Mouse (Mus musculus) cerebellum, adult 9-11 months (tissue): ENCODE measurements around the gene Cks2.

ENCODE experiments used
- DNase-seq: peaks from one replicate; pipeline ENCODE4 v3.0.0; 2022

The Cks2 gene

DNA sequence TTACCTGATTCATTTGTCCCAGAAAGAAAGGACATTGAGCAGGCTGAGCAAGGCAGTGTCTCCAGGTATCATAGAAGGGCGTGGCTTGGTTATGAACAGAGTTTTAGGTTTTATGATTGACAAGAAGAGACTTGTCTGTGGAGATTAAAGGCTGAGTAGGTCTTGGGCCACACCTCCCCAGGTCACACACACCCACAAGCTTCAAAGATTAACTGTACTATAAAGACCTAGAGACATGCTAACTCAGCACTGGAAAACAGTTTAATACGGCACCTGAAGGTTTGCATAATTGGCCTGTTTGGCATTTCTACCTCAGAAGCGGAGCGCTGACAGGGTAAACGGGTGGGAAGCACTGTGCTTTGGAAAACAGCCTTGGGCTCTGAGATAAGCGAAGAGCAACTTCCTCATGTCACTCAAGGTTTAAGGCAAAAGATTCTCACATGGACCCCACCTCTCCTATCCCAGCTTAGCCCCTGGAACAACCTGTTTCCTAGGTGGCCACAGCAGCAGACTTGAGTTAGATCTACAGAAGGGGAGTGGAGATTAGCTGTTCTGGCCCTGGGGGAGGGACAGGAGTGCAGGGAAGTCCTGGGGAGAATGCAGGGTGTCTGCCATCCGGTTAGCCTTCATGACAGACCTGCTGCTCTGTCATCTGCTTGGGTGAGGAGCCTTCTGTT is 40.4 kb downstream of the Cks2 start:
- DNase-seq, result no peak

DNA sequence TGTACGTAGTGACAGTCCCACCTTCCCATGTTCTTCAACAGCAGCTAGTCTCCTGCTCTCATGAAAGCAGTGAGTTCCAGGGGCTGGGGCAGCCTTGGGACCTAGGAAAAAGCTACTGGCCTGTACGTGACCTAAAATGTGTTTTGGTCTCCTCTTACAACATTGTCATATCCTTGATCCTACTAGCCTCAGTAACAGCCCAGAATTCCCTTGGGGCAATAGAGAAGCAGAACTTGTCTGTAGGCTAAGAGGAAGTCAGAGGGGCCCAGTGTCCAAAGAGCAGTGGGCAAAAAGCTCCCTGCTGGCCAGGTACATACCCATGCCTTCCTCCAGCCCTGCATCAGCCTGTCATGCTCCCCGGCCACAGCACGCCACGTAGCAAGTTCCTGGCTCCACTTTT is 41.9 kb downstream of the Cks2 start:
- DNase-seq, result no peak

DNA sequence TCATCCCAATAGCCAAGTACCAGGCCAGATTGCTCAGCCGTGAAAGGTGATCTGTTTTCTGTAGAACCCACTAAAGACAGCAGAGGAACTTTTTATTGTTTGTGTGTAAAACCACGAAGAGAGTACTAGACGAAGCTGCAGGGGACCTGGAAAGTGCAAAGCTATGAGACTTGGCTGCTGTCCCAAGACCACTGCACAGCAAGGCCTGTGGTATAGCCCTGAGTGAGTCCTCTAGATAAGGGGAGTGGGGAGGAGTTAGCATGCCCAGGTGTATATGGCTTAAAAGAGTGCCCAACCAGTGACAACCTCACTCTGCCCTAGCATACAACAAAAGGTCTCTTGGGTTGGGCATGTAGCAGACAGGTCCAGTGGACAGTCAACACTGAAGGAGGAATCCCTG is 43.7 kb downstream of the Cks2 start:
- DNase-seq, result no peak

DNA sequence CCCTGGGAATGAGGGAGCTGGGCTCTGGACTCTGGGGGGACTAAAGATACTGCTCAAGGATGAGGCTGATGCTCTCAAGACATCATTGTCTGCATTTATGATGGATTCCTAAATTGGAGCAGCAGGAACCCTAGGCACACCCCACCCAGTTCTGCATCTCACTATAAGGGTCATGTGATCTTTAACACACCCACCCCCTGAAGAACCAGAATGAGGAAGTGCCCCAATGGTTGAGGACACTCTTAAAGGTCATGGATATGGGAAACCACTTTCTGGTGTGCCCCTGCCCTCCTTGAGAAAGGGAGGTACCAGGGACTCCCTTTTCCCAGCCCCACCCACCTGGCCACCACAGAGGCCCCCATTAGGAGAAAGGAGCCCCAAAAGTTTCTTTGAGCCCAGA is 51.4 kb downstream of the Cks2 start:
- no peak for DNase-seq

DNA sequence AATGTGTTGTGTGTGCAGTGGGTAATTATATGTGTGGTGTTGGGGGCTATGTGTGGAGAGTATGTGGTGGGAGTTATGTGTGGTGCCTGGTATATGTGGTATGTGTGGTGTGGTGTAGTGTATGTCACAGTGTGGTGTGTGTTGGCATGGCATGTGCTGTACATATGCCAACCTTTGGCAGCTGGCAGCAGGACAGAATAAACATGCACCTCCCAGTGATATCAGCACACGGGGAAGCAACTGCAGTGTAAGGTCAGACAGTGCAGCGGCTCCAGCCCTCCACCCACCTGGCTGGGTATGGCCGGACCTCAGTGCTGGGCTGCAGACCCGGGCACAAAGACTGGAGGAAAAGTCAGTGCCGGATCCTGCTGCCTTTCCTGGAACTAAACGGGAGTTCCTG is 52.4 kb downstream of the Cks2 start:
- no peak for DNase-seq

DNA sequence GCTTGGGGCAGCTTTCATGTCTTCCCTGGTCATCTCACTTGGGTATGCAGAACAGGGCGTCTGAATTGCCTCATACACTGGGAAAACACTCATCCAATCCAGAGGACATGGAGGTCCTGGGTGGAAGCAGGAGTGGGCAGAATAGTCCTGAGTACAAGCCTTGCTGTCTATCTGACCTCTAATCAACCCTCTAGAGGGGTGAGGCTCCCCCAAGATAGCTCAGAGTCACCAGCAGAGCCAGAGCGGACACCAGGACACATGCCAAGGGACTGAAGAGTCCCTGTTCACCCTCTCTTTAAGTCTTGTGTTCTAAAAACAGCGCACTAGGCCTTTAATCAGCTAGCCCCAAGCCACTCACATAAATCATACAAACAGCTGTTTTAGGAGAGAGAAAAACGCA is 52.9 kb downstream of the Cks2 start:
- DNase-seq, result no peak

DNA sequence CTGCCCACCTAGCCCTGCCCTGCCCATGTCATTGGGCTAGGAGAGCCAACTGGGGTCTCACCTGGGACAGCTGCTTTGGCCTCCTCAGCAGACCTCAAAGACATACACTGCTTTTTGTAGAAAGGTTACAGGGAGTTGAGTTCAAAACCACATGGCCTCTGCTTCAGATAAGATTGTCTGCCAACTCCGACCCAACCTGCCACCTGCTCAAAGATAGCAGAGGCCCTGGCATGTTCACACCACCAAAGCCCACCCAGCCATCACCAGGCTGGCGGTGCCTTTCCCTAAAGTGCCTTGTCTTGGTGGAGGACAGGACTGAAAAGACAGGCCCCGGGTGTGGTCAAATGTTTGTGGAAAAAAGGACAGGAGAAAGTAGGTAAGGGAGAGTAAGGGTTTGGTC is 53.3 kb downstream of the Cks2 start:
- no peak for DNase-seq
